Mouse (Mus musculus): ENCODE measurements around the gene Dscaml1.

DNA sequence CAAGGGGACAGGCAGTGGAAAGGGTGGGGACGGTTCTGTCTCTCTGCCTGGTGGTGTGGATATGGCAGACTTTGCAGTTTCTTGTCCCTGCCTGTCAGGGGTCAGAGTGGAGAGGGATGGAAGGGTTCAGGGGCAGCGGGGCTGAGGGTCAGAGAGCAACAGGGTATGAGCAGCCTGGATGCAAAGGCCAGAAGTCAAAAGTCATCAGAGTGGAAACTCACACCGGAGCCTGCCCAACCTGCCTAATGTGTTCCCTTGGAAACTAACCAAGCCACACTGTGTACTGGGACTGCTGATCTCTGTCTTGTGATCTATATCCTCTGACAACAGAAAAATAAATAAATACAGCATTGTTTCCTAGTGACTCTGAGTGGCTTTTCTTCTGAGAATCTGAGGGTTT lies 30.6 kb upstream of the Dscaml1 start:
- TF ChIP-seq MAFK (IDR thresholded peaks at IDR 0.05; ENCODE audit: insufficient read depth, low read depth, low read length) = no peak
- no peak for TF ChIP-seq HCFC1 (IDR thresholded peaks at IDR 0.05; ENCODE audit: borderline replicate concordance, insufficient read depth, low read length)
- TF ChIP-seq CHD2 (IDR thresholded peaks at IDR 0.05; ENCODE audit: low read depth, low read length) = no peak
- TF ChIP-seq ZC3H11A (IDR thresholded peaks at IDR 0.05; ENCODE audit: borderline replicate concordance, low read depth, low read length) = no peak

Measured in ES-E14 (cell line).